In the genomic region with DNA sequence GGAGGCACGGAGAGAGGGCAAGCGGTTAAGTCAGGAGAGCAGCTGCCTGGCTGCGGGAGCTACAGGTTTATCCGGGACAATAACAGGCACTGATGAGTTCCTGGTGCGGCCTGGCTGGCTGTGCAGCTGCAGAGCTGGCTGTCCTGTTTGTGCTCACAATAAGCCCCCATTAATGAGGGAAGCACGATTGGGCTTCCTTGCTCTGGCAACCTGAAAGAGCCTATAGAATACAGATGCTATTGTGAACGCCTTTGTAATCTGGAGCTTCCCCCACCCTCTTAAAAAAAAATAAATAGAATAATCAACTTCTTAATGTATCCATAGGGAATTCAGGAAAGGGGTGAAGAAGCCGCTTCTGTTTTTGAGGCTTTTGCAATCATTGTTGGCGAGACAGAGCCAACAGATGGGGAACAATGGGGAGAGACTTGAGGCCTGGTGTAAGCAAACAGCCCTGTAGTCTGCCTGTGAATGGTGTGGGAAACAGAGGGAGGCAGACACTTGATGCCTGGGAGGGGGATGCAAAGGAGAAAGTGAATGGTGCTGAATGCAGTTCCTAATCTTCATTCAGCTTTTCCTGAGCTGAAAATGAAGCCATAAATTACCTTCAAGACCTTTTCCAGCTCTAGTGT, we compare ENCODE assay signal across 10 mouse cellular contexts. TPM values are rescaled to one million over a fixed set of nuclear protein-coding genes. Genes with fewer than 3 reads are reported as not detected.
DNase-seq lines count a peak whose midpoint lies in the region; ATAC-seq and TF ChIP-seq lines count a peak whose summit lies in the region.
"Had no signal": no experiment of that assay in that cellular context is flagged by ENCODE, and none has a peak within 500 bp of the region (broad histone marks: within the 10 kb centered on the region; RNA-seq: fewer than 3 reads in every experiment).

No protein-coding gene starts in this region.

- no peak for DNase-seq in heart, postnatal 14 days
- DNase-seq in forebrain, embryonic 11.5 days (ENCODE audit: low spot score), result peak; percentile 80
- DNase-seq in limb, embryonic 14.5 days (ENCODE audit: low spot score), result peak; percentile 37
- DNase-seq in B cell, adult 2 months, result no peak
- no peak for DNase-seq in cerebellum, postnatal 36 days
- no peak for DNase-seq in left cerebral cortex, postnatal 36 days (ENCODE audit: low spot score in 2 of 2)
- DNase-seq: adrenal gland, adult 8-10 months had no signal

- TF ChIP-seq POLR2A in limb, embryonic 14.5 days (IDR thresholded peaks at IDR 0.05; ENCODE audit: borderline replicate concordance, extremely low read depth, insufficient read depth, insufficient read length), result no peak

- H3K27ac ChIP-seq in heart, embryonic 12.5 days (ENCODE audit: poor library complexity, severe bottlenecking), result no peak overlapping the region
- peak overlapping the region; percentile 98 for H3K27ac ChIP-seq in forebrain, embryonic 11.5 days (ENCODE audit: low read depth, low read length)
- H3K27ac ChIP-seq in limb, embryonic 14.5 days (replicated peaks; ENCODE audit: low read depth, low read length), result peak overlapping the region; percentile 45; the same call in 1 of the 2 replicates

- H3K4me2 ChIP-seq in heart, embryonic 12.5 days, result peak overlapping the region; percentile 63
- peak overlapping the region; percentile 50 for H3K4me2 ChIP-seq in forebrain, embryonic 11.5 days (ENCODE audit: low read depth, low read length, severe bottlenecking)
- H3K4me2 ChIP-seq in limb, embryonic 14.5 days (replicated peaks; ENCODE audit: low read depth, low read length, severe bottlenecking), result peak overlapping the region; percentile 47

- 32% methylated on average over 9 of the region's 9 CpGs for WGBS in heart, embryonic 12.5 days
- 2% methylated on average over 9 of the region's 9 CpGs for WGBS in forebrain, embryonic 11.5 days
- WGBS in limb, embryonic 14.5 days, result 13% methylated on average over 9 of the region's 9 CpGs

- peaks cover 25% of the 10 kb centered on the region for H3K4me1 ChIP-seq in heart, embryonic 12.5 days (replicated peaks)
- H3K4me1 ChIP-seq in E14TG2a.4 (replicated peaks; ENCODE audit: low read depth, low read length), result peaks cover 60% of the 10 kb centered on the region
- H3K4me1 ChIP-seq in forebrain, embryonic 11.5 days (replicated peaks; ENCODE audit: control insufficient read depth, insufficient read depth, low read length), result peaks cover 31% of the 10 kb centered on the region
- H3K4me1 ChIP-seq in limb, embryonic 14.5 days (ENCODE audit: control insufficient read depth, insufficient read depth, low read length), result peaks cover 28% of the 10 kb centered on the region

- H3K9me3 ChIP-seq in heart, embryonic 12.5 days (replicated peaks), result no peaks in the 10 kb centered on the region
- H3K9me3 ChIP-seq in E14TG2a.4 (ENCODE audit: low read length), result no peaks in the 10 kb centered on the region
- H3K9me3 ChIP-seq in forebrain, embryonic 11.5 days (ENCODE audit: control insufficient read depth, low read length), result no peaks in the 10 kb centered on the region
- no peaks in the 10 kb centered on the region for H3K9me3 ChIP-seq in limb, embryonic 14.5 days (ENCODE audit: control insufficient read depth, low read length)

- TF ChIP-seq CTCF in E14TG2a.4 (conservative IDR thresholded peaks at IDR 0.05; ENCODE audit: low read length), result no peak

- no peaks in the 10 kb centered on the region for H3K27me3 ChIP-seq in heart, embryonic 12.5 days (replicated peaks)
- peaks cover 11% of the 10 kb centered on the region for H3K27me3 ChIP-seq in E14TG2a.4 (ENCODE audit: insufficient read depth, low read length)
- H3K27me3 ChIP-seq in forebrain, embryonic 11.5 days (ENCODE audit: control insufficient read depth, insufficient read depth, low read length), result no peaks in the 10 kb centered on the region
- H3K27me3 ChIP-seq in limb, embryonic 14.5 days (ENCODE audit: control insufficient read depth, insufficient read depth, low read length), result no peaks in the 10 kb centered on the region

- intact Hi-C loops in heart, postnatal 14 days (cut with DNase I), result loop anchor here (5.0 to 10.0 kb wide), 8 partner anchors 83 to 966 kb away; partner anchors contain the start of genes Pon2, Pon3 and Ppp1r9a
- intact Hi-C loops in left cerebral cortex, postnatal 36 days (cut with DNase I), result loop anchor here (5.0 to 10.0 kb wide), 5 partner anchors 83 to 833 kb away; partner anchors contain the start of genes Peg10, Pon2 and Sgce

- ATAC-seq in heart, embryonic 12.5 days (ENCODE audit: insufficient number of reproducible peaks, low FRiP score), result no peak
- peak; percentile 84 for ATAC-seq in forebrain, embryonic 11.5 days (replicated peaks; ENCODE audit: low FRiP score)
- no peak; the same call in 1 of the 2 replicates for ATAC-seq in limb, embryonic 14.5 days (ENCODE audit: low FRiP score, low read depth)

- no peaks in the 10 kb centered on the region for H3K36me3 ChIP-seq in heart, embryonic 12.5 days
- H3K36me3 ChIP-seq in E14TG2a.4 (ENCODE audit: insufficient read depth, low read length), result no peaks in the 10 kb centered on the region
- no peaks in the 10 kb centered on the region for H3K36me3 ChIP-seq in forebrain, embryonic 11.5 days (ENCODE audit: control insufficient read depth, insufficient read depth, low read length)
- no peaks in the 10 kb centered on the region for H3K36me3 ChIP-seq in limb, embryonic 14.5 days (ENCODE audit: control insufficient read depth, insufficient read depth, low read length)

- H3K4me3 ChIP-seq in heart, embryonic 12.5 days, result peak overlapping the region; percentile 19
- peak overlapping the region; percentile 55 for H3K4me3 ChIP-seq in E14TG2a.4 (replicated peaks; ENCODE audit: low read length)
- H3K4me3 ChIP-seq in forebrain, embryonic 11.5 days (ENCODE audit: low read depth, low read length), result no peak overlapping the region
- H3K4me3 ChIP-seq in limb, embryonic 14.5 days (replicated peaks; ENCODE audit: low read length), result 0 out of 2 replicates have a peak overlapping the region, but pooled peaks have one; percentile 22

- peak overlapping the region; percentile 46; the same call in 1 of the 2 replicates for H3K9ac ChIP-seq in heart, embryonic 12.5 days
- H3K9ac ChIP-seq in forebrain, embryonic 11.5 days (ENCODE audit: low read length), result peak overlapping the region; percentile 58; the same call in 1 of the 2 replicates
- 0 out of 2 replicates have a peak overlapping the region, but pooled peaks have one; percentile 25 for H3K9ac ChIP-seq in limb, embryonic 14.5 days (ENCODE audit: low read depth, low read length, severe bottlenecking)
- H3K9ac ChIP-seq: lung, embryonic 14.5 days had no signal

RNA-seq across cellular contexts. Expression of gene Asb4, which starts 2.4 kb away (rescaled TPM):
- polyA plus RNA-seq in heart, embryonic 12.5 days (2016; fragmentation: Nextera tagmentation; extraction: Ambion mirVana), result 50.5 and 52.7 TPM in 2 replicates
- total RNA-seq in heart, postnatal 14 days (2021), result 1 to 10 TPM; 6.8 to 8.2 TPM
- 33.4 and 34.1 TPM in 2 replicates for polyA plus RNA-seq in forebrain, embryonic 11.5 days (2014; fragmentation: Nextera tagmentation; extraction: Ambion mirVana)
- 43.9 and 49.5 TPM in 2 replicates for polyA plus RNA-seq in limb, embryonic 14.5 days (2012; rRNA removed)
- polyA plus RNA-seq in limb, embryonic 14.5 days (2014; fragmentation: Nextera tagmentation; extraction: Ambion mirVana), result 29.4 and 31.4 TPM in 2 replicates
- total RNA-seq in left cerebral cortex, postnatal 36 days (2021), result under 1 TPM; 0.25 to 0.59 TPM

Comparison
In these comparisons a context has a peak if more than half of its experiments do, and no peak if none do; other contexts are left out.
1. DNase-seq: peak in forebrain, embryonic 11.5 days (single experiment) and limb, embryonic 14.5 days (single experiment); none in heart, postnatal 14 days (0 of 2), B cell, adult 2 months (0 of 2), cerebellum, postnatal 36 days (0 of 2) and left cerebral cortex, postnatal 36 days (0 of 2).
2. Peak in every context shown above with its lines, with median percentiles within 50 percentile points of each other: H3K4me2 ChIP-seq and H3K9ac ChIP-seq.